Mouse (Mus musculus) lung, postnatal 25 days (tissue): ENCODE measurements at regions not wholly inside any gene's neighbourhood (a gene's known extent, or its start where the extent isn't known, plus 50 kb on each side); places are given as distances from the start of the nearest gene placed in this dataset.

Source experiments
- DNase-seq: peaks from one replicate; pipeline ENCODE4 v3.0.0; 2022; ENCODE audit warnings: low spot score

DNA sequence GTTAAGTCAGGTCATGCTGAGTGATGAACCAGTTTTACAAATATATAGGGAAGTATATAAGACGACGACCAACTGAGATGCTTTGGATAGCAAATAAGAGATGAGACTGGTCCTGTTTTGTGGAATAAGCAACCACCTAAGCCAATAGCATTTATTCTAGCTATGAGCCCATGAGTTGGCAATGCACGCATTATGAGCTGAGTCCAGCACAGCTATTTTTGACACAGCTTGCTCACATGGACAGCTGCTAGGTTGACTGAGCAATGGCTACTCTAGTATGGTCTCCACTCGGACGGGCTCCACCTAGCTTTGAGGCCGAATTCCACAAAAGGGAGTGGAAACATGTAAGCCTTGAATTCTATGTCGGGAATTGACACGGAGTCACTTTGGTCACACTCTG lies 146.1 kb upstream of the Dyrk2 start:
- DNase-seq: no peak

DNA sequence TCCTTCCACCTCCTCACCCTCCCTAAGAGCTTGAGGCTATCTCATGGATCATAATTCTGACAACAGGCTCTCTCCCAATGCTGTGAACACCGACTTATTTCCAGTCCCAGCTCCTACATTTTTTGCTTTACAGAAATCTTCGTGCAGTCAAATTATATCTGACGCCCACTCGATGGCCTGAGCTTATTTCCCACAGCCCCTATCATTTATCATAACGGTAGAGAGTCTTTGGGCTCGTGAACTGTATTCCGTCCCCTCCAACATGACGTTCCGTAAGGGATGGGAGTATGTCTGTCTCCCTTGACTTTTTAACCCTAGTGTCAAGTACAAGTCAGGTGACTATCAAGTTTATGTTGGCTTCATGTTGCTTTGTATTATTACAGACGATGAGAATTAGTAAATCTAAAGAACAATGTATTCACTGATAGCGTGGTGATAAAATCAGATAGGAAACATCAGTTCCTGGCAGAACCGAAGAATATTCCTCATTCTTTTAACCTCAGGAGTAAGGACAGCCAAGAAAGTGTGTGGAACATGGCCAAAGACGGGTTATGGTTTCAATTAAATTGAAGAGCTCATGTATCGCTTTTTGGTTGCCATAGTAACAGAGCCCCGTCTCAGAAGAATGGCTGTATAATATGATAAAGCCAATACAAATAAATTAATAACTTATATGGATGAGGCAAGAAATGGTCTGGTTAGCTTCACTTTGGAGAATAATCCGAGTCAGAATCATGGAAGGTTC lies 145.5 kb upstream of the Dyrk2 start:
- no peak for DNase-seq

DNA sequence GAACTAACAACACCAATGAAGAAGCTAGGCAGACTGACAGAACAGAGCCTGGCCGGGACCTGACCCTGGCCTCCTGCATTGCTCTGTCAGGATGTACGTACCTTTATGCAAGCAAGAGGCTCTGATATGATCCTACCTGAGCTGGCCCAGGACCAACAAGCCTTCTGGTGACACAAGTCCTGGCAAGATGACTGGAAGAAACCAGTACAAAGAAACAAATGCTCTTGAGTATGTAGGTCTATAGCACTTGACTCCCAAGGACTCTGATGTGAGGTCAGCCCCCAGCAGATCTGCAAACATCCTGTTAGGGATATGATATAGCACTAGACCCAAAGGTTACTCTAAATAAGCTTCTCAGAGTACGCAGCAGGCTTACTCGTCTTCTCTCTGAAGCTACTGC lies 144.7 kb upstream of the Dyrk2 start:
- DNase-seq: peak; percentile 56

DNA sequence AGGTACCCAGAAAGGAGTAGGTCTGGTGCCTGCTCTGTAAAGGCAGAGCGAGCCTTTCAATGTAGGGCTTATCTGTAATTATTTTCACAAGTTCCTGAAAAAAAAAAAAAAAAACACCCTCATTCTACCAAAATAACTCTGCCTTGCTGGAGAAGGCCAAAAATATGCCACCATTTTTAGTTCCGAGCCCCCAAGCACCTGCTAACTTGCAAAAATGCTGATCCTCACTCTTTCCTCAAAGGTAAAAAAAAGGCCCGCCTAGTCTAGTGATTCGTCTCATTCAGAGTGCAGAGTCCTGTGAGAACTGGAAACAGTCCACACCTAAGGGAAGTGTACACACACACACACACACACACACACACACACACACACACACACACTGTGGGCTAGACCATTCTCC lies 143.7 kb upstream of the Dyrk2 start:
- no peak for DNase-seq

DNA sequence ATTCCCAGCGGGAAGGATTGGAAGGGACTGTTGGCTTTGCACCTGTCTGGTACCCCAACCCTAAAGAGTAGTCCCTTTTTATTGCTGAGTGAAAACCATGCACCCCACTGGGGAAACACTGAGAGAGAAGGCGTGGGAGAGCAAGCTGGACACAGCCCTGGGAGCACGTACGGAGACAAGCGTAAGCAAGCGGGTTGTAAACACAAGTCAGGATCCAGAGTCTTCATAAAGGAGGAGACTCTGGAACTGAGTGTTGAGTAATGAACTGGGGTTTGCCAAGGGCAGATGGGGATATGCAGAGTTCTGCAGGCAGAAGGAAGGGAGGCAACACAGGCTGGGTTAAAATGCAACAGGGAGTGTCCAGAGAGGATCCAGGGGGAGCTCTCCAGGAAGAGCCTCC lies 141.5 kb upstream of the Dyrk2 start:
- DNase-seq: no peak

DNA sequence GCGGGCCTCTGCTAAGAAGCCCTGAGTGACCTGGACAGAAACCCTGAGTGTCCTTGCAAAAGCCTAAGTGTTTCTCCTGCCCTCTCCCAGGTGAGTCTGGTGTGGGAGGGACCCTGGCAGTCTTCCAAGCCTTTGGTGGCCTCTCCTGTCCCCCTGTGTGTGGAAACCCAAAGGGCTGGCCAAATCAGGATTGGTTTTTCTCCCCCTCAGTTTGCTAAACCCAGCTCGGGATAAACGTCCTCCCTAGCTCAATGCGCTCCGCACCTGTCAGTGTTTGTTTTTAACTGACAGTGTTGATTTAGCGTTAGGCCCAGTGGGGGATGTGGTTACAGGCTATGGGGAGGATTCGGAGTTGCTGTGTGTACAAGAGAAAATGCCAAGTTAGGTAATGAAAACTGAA lies 140.9 kb upstream of the Dyrk2 start:
- peak; percentile 87 for DNase-seq

DNA sequence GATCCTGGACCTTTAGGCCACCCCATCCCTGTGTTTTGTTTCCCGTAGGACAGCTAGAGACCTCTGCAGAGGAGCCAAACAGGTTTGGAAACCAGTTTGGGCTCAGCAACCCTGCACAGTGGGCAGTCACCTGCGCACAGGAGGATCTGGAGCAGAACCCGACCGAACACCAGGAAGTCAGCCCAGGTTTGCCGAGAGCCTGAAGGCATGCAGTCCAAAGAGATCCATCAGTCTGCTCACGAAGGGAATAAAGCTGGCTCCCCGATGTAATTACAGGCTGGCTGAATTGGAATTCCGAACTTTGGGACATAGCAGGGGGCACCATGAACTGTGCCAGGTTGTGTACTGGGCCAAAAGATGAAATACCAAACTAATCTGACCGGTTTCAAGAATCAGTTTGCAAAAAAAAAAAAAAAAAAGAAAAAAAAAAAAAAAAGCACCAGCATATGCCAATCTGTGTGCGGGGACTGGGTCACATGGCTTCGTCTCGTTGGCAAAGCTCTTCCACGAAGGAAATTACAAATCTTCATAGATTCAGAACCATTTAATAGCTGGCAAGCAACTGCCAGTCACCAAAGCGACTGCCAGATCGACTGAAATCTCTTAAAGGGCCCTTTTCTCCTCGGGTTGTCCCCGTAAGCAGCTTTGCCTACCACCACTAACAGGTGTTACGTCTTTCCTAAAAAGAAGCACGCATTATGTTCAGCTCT lies 137.0 kb upstream of the Dyrk2 start:
- no peak for DNase-seq

DNA sequence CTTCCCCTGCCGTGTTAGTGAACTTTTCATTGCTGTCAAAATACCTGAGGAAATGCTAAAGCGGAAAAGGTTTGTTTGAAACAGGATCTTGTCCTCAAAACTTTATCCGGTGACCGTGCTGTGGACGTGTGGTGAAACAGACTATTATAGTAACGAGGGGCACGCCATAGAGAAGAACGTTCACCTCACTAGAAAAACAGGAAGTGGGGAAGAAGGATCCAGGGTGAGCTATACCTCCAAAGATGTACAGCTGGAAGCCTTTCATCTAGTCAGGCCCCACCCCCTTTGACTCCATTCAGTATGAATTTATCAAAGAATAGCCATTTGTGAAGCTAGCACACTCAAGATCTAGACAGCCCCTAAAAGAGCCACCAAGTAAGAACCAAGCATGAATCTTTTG lies 135.5 kb upstream of the Dyrk2 start:
- no peak for DNase-seq

DNA sequence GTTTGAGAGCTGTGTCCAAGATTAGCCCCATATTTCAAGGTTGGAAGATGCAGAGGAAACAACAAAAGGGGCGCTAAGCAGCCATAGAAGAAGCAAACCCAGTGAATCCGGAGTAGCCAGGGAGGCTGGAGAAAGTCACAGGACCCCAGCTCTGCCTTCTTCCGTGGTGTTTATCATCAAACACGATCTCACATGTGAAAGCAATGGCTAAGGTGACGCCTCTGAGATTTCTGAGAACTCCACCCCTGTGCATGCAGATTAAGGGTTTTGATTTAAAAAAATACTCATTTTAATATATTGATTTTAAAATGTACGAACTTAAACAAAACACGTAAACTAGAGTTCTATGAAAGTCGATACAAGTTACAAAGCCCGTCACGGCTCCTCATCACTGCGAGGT lies 134.4 kb upstream of the Dyrk2 start:
- DNase-seq: no peak

DNA sequence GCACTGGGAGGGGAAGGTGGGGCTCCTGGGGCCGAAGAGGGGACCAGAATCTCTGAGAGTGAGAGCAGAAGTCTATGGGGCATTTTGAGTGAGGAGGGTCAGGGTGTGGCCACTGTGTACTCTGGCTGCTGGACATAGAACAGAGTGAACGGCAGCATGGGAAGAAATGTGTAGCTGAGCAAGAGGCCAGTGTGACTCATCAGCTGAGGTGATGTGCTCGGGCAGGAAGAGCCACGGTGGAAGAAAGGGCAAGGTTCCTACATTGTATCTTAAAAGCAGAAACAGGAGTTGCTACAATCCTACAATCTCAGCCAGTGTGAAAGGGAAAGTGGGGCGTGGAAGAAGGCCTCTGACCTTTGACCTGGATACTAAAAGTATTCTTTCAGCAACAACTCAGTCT lies 133.8 kb upstream of the Dyrk2 start:
- no peak for DNase-seq

DNA sequence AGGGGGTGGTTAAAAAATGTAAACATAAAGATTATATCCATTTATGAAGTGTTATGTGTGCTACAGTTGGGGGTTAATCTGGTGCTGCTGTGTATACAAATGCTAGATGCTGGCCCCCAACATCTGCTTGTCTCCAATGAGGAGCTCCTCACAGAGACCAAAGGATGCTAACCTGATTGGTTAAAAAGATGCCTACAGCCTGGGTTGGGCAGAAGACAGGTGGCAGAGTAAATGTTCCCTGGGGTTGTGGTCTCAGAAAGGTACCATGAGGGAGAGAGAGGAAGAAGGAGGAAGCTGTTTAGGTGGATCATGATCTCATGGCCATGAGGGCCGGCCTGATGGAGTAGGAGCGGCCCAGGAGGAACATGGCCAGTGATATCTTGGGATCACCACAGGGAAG lies 133.0 kb upstream of the Dyrk2 start:
- DNase-seq: no peak

DNA sequence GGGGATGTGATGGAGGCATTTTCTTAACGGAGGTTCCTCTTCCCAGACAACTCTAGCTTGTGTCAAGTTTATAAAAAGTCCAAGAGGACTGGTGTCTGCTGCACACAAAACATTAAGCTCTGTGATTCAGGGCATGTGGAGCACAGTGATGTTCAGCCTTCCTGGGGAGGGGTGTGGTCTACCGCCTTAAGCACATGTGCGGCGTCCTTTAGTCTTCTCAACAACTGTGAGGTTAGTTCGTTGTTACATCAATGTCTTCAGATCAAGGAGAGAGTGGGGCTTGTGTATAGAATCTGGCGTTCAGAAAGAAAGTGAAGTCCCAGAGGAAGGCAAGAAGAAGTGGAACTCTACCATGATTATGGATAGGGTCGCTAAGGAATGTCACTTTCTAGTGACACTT lies 131.9 kb upstream of the Dyrk2 start:
- DNase-seq: no peak

DNA sequence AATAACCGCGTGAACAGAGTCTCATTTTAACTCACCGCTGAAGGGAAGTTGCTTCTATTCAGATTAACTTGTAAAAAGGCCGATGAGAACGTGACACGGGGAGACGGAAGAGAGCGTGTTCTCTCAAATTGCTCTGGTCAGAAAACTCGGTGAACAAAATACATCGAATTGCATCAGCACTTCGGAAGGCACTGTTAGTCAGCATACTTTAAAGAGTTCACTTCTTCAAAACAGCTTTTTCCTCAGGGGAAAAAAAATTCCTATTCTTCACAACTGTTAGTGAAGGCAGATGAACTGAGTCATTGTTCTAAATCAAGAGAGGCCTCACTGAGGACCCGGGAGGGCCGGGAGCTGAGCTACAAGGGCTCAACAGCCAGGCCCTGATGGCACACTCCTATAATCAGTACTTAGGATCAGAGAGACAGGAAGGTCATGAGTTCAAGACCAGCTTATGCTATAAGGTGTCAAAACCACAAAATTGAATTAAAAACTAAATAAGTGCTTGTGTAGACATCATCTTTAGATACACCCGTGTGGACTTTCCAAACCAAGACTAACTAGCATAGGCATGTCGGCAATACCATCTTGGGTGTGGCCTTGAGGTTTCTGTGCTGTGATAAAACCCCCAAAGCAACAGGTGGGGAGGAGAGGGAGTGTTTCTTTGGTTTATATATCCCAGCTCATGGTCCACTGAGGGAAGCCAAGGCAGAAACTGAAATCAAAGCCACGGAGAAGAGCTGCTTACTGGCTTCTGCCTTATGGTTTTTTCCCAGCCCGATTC lies 131.2 kb upstream of the Dyrk2 start:
- no peak for DNase-seq

DNA sequence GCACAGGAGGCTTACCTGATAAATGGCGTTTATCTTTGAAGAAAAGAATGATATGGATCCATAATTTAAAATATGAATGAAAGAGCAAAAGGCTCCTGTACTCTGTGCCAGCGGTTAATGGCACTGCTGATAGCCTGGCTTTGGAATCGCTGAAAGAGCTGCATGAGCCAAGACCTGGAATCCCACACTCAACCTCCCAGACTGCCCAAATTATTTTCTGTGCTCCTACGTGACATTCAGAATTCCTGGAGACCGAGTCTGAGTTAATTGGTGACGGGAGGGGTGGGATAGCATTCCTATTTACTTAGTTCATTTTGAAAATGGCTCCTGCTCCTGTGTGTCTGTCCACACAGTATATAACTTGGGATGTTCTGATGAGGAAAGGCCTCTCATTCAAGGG lies 129.0 kb upstream of the Dyrk2 start:
- no peak for DNase-seq

DNA sequence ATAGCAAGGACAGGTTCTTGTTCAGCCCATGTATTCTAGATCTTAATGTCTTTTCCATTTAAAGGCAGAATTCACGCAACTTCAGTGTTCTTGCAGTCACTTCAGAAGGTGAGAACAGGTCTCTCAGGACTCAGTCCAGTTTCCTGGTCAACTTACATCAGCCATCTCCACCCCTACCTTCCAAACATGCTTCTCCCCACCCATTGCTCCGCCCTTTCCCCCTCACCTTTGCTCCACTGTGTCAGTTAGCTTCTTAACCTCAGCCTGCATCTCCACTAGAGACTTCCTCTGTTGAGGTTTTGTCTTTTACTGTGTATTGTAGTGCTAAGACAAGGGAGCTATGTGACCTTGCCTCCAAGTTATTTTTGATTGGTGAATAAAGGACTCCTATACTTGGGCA lies 127.0 kb upstream of the Dyrk2 start:
- no peak for DNase-seq

DNA sequence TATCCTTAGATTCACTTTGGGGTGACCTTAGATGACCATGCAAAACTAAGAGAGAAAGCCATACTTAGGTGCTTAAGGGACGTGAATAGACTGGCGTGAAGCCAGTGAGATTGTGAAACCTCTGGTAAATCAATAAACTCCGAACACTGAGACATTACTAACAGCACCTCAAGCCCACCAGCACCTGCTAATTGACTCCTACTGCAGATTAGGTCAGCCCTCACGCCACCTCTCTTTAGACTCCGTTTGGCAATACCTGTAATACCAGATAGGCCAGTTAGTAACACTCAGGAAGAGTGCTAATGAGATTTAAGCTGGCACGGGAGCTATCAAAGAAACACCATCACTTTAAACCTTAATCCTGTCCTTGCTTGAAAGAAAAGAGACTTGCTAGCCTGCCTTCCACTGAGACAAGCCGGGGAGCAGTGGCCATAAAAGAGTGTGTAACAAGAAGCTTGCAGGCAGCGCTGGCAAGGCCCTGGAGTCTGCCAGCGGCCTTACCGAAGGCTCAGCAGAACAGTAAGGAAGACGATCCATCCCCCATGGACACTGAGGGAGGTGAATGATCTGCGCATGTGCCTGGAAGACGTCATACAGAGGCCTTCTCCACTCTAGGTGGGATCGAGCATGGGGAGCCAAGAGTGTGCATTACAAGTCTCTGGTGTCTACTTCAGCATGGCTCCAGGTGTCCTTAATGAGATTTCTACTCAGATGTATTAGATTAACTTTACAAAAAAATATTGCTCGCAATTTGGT lies 124.0 kb upstream of the Dyrk2 start:
- peak; percentile 44 for DNase-seq

DNA sequence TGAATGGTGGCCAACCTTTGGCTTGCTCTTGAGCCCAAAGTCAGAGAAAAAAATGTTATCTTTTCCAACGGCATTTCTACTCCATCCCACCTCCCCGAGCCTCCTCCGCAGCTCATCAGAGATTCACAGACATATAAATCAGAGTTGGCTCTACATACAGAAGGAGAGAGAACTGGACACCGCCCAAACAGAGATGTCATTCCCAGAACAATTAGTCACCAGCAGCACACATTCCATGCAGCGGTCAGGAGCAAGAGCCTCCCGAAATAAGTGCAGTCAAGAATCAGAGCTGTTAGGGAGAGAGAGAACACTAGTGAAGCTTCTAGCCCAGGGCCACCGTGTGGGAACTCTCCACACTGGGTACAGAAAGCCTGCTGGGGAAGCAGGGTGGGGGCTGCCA lies 121.2 kb upstream of the Dyrk2 start:
- no peak for DNase-seq

DNA sequence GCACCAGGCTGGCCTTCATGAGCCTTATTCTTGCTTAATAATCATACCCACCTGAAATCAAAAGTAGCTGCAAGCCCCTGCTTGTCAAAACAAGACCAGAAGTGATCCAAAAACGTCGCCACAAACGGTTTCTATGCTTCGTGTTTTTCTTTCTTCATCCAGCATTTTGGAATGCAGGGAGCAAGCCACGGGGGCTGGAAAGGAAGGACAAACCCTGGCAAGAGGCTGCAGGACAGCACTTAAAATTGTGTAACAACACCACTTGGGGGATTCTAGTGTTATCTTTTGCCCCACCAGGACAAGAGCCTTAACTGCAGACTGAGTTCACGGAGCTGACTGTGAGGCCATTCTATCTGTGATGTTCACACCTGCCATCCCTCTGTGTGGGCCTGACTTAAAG lies 120.5 kb upstream of the Dyrk2 start:
- DNase-seq: no peak

DNA sequence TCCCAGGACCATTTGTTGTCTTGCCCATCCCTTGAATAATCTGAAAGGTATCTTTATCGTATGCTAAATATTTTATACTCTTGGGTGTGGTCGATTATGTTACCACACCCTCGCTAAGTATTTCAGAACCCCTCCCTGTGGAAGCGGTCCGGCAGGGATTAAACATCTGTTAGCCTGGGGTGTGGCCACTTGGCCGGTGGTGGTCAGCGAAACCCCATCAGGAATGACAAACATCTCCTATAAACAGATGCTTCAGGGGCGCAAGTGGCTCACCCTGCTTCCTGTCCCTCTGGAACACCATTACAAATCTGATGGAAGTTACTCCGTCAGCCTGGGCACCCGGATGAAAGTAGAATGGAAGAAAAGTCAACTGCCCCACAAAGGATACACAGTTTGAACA lies 119.8 kb upstream of the Dyrk2 start:
- no peak for DNase-seq

DNA sequence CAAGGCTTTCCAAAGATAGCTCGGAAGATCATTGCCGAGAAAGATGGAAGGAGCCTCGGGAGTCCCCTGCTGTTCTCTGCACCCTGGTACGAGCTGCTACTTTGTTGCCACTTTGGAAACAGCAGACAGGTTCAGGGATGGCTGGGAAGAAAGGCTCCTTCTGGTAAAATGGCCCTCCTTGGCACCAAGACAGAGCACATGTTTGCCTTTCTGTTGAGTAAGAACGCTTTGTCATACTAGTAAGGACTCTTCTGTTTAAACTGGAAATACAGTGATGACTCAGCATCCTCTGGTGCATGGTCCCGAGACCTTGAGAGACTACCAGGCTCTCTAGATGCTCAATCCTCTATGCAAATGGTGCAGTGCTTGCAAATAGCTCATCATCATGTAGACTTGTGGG lies 118.2 kb upstream of the Dyrk2 start:
- DNase-seq: peak; percentile 42

DNA sequence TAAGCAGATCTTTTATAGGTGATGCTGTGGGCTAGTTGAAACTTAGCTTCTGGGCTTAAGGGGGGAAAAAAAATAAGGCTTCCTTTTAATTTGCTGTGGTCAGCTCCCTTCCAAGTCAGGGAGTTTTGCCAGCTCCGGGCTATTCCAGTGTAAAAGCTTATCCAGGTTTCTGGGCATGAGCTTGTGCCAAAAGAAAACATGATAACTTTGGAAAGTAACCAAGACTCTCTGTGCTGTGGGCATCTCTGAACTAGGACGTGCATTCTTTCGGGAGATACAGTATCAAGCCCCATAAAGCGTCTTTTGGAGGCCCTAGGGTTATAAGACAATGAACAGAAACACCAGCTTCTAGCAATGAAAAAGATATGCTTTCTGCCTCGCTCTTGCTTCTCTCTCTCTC lies 114.6 kb upstream of the Dyrk2 start:
- no peak for DNase-seq

DNA sequence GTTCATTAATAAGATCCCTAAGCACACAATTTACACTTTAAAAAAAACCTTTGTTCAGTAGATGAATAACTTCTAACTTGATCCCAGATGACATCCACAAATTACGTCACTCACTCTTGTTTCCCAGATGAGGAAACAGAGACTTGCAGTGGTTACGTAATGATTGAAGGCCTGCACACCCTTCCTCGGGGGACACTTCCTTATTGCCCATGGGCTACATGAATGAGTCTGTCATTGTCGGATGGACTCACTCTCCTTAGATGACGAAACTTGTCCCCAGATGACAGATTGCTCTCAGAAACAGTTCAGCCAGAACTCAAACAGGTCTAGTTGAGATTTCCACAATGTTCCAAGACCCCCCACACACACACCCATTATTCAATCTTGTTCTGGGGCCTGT lies 111.4 kb upstream of the Dyrk2 start:
- no peak for DNase-seq

DNA sequence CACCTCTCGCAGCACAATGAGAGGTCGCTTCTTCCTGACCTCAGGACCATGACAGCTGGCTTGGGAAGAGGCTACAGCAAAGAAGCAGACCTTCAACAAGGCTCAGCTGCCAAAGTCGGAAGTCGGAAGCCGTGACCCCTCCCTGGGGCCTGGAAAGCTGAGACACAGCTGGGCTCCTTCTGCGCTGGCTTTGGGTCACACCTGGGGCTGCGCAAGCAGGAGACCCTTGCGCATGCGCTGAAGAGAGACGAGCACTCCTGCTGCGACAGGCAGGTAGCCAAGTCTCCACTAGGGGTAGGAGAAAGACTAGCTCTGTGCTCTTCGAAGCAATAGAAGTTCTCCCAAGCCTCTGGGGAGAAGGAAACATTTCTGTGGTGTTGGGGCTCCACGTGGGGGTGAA lies 109.3 kb upstream of the Dyrk2 start:
- no peak for DNase-seq
